Mouse (Mus musculus): ENCODE measurements at regions not wholly inside any gene's neighbourhood (a gene's known extent, or its start where the extent isn't known, plus 50 kb on each side); places are given as distances from the start of the nearest gene placed in this dataset.

- TF ChIP-seq POLR2A (IDR thresholded peaks at IDR 0.05; ENCODE audit: borderline replicate concordance, extremely low read depth, insufficient read depth, insufficient read length, poor library complexity, severe bottlenecking) (no peak), CTCF (IDR thresholded peaks at IDR 0.05; ENCODE audit: borderline replicate concordance, extremely low read depth, insufficient read depth, insufficient read length) (no peak)
Measured at GRCm38 (mm10) chr5:119964751-119965150, 132.3 kb downstream of the Tbx5 start.
